Comparison of ENCODE assay signal across 18 mouse cellular contexts in the genomic region with DNA sequence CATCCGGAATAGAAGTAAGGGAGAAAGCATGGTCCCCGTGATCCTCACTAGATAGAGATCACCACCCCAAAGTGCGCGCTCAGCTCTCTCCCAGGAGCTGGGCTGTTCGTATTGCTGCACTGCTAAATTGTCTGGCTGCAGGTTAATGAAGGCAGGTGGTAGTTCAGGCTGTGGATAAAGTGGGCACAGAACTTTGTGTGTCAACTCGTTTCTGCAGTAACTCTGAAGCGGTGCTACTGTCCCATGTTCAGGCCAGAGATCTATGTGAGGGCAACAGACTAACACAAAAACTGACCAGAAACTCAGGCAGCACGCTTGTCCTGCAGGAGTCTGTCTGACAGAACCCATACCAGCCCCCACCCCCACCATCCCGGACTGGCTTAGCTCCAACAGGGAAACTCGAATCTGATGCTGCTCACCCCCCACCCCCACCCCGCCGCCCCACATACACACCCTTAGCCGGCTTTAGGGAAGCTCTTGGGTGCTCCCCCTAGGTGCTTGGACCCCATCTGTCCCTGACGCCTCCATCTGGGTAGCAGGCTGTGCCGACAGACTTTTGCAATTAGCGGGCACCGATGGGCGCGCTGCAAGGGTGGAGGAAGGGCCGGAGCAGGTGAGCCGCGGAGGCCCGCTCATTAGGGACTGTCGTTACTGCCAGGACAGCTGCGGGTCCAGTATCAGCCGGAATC. TPM values are rescaled to one million over a fixed set of nuclear protein-coding genes. Genes with fewer than 3 reads are reported as not detected.
A peak's percentile ranks its signal among the peaks of the same experiment; 100 is the strongest.
DNase-seq lines count a peak whose midpoint lies in the region; ATAC-seq lines count a peak whose summit lies in the region.
"Had no signal": no experiment of that assay in that cellular context is flagged by ENCODE, and none has a peak within 500 bp of the region (broad histone marks: within the 10 kb centered on the region; RNA-seq: fewer than 3 reads in every experiment).

No protein-coding gene starts in this region.

- peaks cover 75% of the 10 kb centered on the region for H3K27me3 ChIP-seq in forebrain, embryonic 16.5 days (replicated peaks; ENCODE audit: control insufficient read depth, insufficient read depth, low read length)
- peaks cover 100% of the 10 kb centered on the region for H3K27me3 ChIP-seq in limb, embryonic 12.5 days
- peaks cover 83% of the 10 kb centered on the region for H3K27me3 ChIP-seq in neural tube, embryonic 14.5 days (ENCODE audit: control insufficient read depth, insufficient read depth, low read length)

- H3K9ac ChIP-seq in forebrain, embryonic 16.5 days (replicated peaks; ENCODE audit: low read depth, low read length): no peak overlapping the region
- no peak overlapping the region for H3K9ac ChIP-seq in limb, embryonic 12.5 days (replicated peaks)
- no peak overlapping the region for H3K9ac ChIP-seq in neural tube, embryonic 14.5 days (replicated peaks; ENCODE audit: low read depth, low read length)
- H3K9ac ChIP-seq: limb, embryonic 15.5 days had no signal

- no peak overlapping the region for H3K4me3 ChIP-seq in forebrain, embryonic 16.5 days (replicated peaks; ENCODE audit: low read length)
- H3K4me3 ChIP-seq in limb, embryonic 12.5 days (replicated peaks): 0 out of 2 replicates have a peak overlapping the region, but pooled peaks have one; percentile 3
- no peak overlapping the region for H3K4me3 ChIP-seq in neural tube, embryonic 14.5 days (ENCODE audit: low read depth, low read length)
- H3K4me3 ChIP-seq: limb, embryonic 15.5 days; myocyte had no signal

- H3K4me2 ChIP-seq in forebrain, embryonic 16.5 days (ENCODE audit: low read length): peak overlapping the region; percentile 30
- peak overlapping the region; percentile 19 for H3K4me2 ChIP-seq in limb, embryonic 12.5 days
- no peak overlapping the region for H3K4me2 ChIP-seq in neural tube, embryonic 14.5 days (ENCODE audit: low read depth, low read length)
- H3K4me2 ChIP-seq: limb, embryonic 15.5 days had no signal

- 7% methylated on average over 26 of the region's 26 CpGs for WGBS in forebrain, embryonic 16.5 days
- 2% methylated on average over 26 of the region's 26 CpGs for WGBS in limb, embryonic 12.5 days
- WGBS in neural tube, embryonic 14.5 days: 2% methylated on average over 26 of the region's 26 CpGs

- peak; percentile 68 for ATAC-seq in forebrain, embryonic 16.5 days
- ATAC-seq in limb, embryonic 12.5 days (ENCODE audit: insufficient number of reproducible peaks, insufficient read depth, low FRiP score, low TSS enrichment, low read depth): no peak; the same call in 1 of the 2 replicates
- ATAC-seq in neural tube, embryonic 14.5 days (ENCODE audit: low read depth): peak; percentile 44; the same call in 1 of the 2 replicates
- ATAC-seq in megakaryocyte progenitor cell, adult 5-6 weeks (replicated peaks; ENCODE audit: poor library complexity): no peak

- no peak overlapping the region for H3K27ac ChIP-seq in forebrain, embryonic 16.5 days (ENCODE audit: low read length)
- H3K27ac ChIP-seq in limb, embryonic 12.5 days: no peak overlapping the region
- no peak overlapping the region for H3K27ac ChIP-seq in neural tube, embryonic 14.5 days (ENCODE audit: low read depth, low read length)
- H3K27ac ChIP-seq: limb, embryonic 15.5 days had no signal

- no peaks in the 10 kb centered on the region for H3K9me3 ChIP-seq in forebrain, embryonic 16.5 days (ENCODE audit: control insufficient read depth, low read length)
- H3K9me3 ChIP-seq in limb, embryonic 12.5 days: no peaks in the 10 kb centered on the region
- no peaks in the 10 kb centered on the region for H3K9me3 ChIP-seq in neural tube, embryonic 14.5 days (ENCODE audit: control insufficient read depth, low read length)
- H3K9me3 ChIP-seq: limb, embryonic 15.5 days had no signal

- no peaks in the 10 kb centered on the region for H3K36me3 ChIP-seq in forebrain, embryonic 16.5 days (ENCODE audit: control insufficient read depth, insufficient read depth)
- no peaks in the 10 kb centered on the region for H3K36me3 ChIP-seq in limb, embryonic 12.5 days
- H3K36me3 ChIP-seq in neural tube, embryonic 14.5 days (ENCODE audit: control insufficient read depth, insufficient read depth, low read length): no peaks in the 10 kb centered on the region
- H3K36me3 ChIP-seq: limb, embryonic 15.5 days had no signal

- peaks cover 19% of the 10 kb centered on the region for H3K4me1 ChIP-seq in forebrain, embryonic 16.5 days (replicated peaks; ENCODE audit: control insufficient read depth, insufficient read depth, low read length)
- H3K4me1 ChIP-seq in limb, embryonic 12.5 days (replicated peaks): peaks cover 17% of the 10 kb centered on the region
- 0 out of 2 replicates have a peak, but pooled peaks cover 3% of the 10 kb centered on the region for H3K4me1 ChIP-seq in neural tube, embryonic 14.5 days (ENCODE audit: control insufficient read depth, insufficient read depth, low read length)

- DNase-seq in left cerebral cortex, postnatal 4 days: peak; percentile 51
- no peak for DNase-seq in left cerebral cortex, adult 9 months (ENCODE audit: low spot score in 2 of 2)
- no peak for DNase-seq in lung, postnatal 36 days
- no peak for DNase-seq in ovary, postnatal 14 days (ENCODE audit: low spot score)
- DNase-seq: layer of hippocampus, adult 9-11 months; lung, postnatal 10 days; thymus, postnatal 14 days had no signal

- intact Hi-C loops in left cerebral cortex, postnatal 4 days (cut with DNase I): no loop called here

RNA-seq across cellular contexts. Expression of gene Olig2, which starts 6.7 kb away (rescaled TPM):
- 10 to 100 TPM; 30.9 to 34.9 TPM for total RNA-seq in left cerebral cortex, postnatal 4 days (2021)
- polyA plus RNA-seq in forebrain, embryonic 16.5 days (2015; fragmentation: Nextera tagmentation; extraction: Ambion mirVana): 4.7 and 5.7 TPM in 2 replicates
- 0.13 TPM in 1 of 2 replicates, not detected in the other for polyA plus RNA-seq in limb, embryonic 12.5 days (2016; fragmentation: Nextera tagmentation; extraction: Ambion mirVana)
- polyA plus RNA-seq in neural tube, embryonic 14.5 days (2014; fragmentation: Nextera tagmentation; extraction: Ambion mirVana): 6.5 and 8.3 TPM in 2 replicates
- total RNA-seq in megakaryocyte progenitor cell, adult 5-6 weeks (2015): not detected in 2 replicates
- not detected in 2 replicates for total RNA-seq in megakaryocyte progenitor cell, adult 5-6 weeks (2017)
- total RNA-seq: common myeloid progenitor, adult 5-6 weeks; MEL had no signal
- polyA plus RNA-seq: gonadal fat pad, adult 2 months; heart, postnatal 0 days; kidney, embryonic 14.5 days; limb, embryonic 15.5 days; myocyte had no signal

RNA-seq across cellular contexts. Expression of gene Olig1, which starts 37.6 kb away (rescaled TPM):
- 100 to 1,000 TPM in 1 of 2 experiments, 10 to 100 TPM in 1; 95.9 to 102 TPM for total RNA-seq in left cerebral cortex, postnatal 4 days (2021)
- polyA plus RNA-seq in forebrain, embryonic 16.5 days (2015; fragmentation: Nextera tagmentation; extraction: Ambion mirVana): 32.3 and 39.7 TPM in 2 replicates
- 0.09 TPM in 1 of 2 replicates, not detected in the other for polyA plus RNA-seq in limb, embryonic 12.5 days (2016; fragmentation: Nextera tagmentation; extraction: Ambion mirVana)
- 49.3 and 62.2 TPM in 2 replicates for polyA plus RNA-seq in neural tube, embryonic 14.5 days (2014; fragmentation: Nextera tagmentation; extraction: Ambion mirVana)
- not detected in 2 replicates for total RNA-seq in megakaryocyte progenitor cell, adult 5-6 weeks (2015)
- not detected in 2 replicates for total RNA-seq in megakaryocyte progenitor cell, adult 5-6 weeks (2017)
- total RNA-seq: common myeloid progenitor, adult 5-6 weeks; MEL had no signal
- polyA plus RNA-seq: heart, postnatal 0 days; kidney, embryonic 14.5 days; myocyte had no signal

Comparison
In these comparisons a context has a peak if more than half of its experiments do, and no peak if none do; other contexts are left out.
1. ATAC-seq: peak in forebrain, embryonic 16.5 days (single experiment) and neural tube, embryonic 14.5 days (single experiment); none in limb, embryonic 12.5 days (single experiment) and megakaryocyte progenitor cell, adult 5-6 weeks (single experiment).
2. RNA of gene Olig1, which starts 37.6 kb away (polyA plus RNA-seq): 49.3 to 62.2 TPM in neural tube, embryonic 14.5 days and 32.3 to 39.7 TPM in forebrain, embryonic 16.5 days; 0.09 TPM in limb, embryonic 12.5 days; every median in the first group is over 10 times any median in the second.